Mouse (Mus musculus) granulocyte monocyte progenitor cell, adult 5-6 weeks (primary cell): Measurements from ENCODE around the gene Lnpk. TPM values are rescaled to one million over a fixed set of nuclear protein-coding genes. Genes with fewer than 3 reads are reported as not detected.

Experiments used
- ATAC-seq: replicated peaks from 2 replicates; pipeline ENCODE4 v1.8.0; 2016; ENCODE audit warnings: mild to moderate bottlenecking, moderate TSS enrichment, inconsistent platforms; ENCODE audit not compliant: poor library complexity, severe bottlenecking
- total RNA-seq, 2 experiments: library from RNA; stranded (forward) in 1 of 2; stranded (reverse) in 1 of 2; fragments of 200-712, 200-1000 nt in 1 of 2; fragments of >200 nt in 1 of 2; fragmentation: Nextera tagmentation in 1 of 2; gene quantifications; 2 replicates each; pipeline ENCODE4 v1.2.3; 2014 to 2017

Gene Lnpk
- total RNA-seq (2014; fragmentation: Nextera tagmentation) (21.6 and 38.0 TPM in 2 replicates), total RNA-seq (2017) (52.6 and 53.5 TPM in 2 replicates)

- ATAC-seq, result peak; percentile 95
Observed at GRCm38 (mm10) chr2:74578843-74579489, at the start of gene Lnpk. Gene Lnpk (minus strand): TSS chr2:74579435.

- ATAC-seq, result no peak
Observed at GRCm38 (mm10) chr2:74620368-74620767, 41.1 kb upstream of the Lnpk start.

- ATAC-seq, result no peak
Observed at GRCm38 (mm10) chr2:74619676-74620246, 40.5 kb upstream of the Lnpk start.

- no peak for ATAC-seq
Observed at GRCm38 (mm10) chr2:74617706-74618105, 38.5 kb upstream of the Lnpk start.

DNA sequence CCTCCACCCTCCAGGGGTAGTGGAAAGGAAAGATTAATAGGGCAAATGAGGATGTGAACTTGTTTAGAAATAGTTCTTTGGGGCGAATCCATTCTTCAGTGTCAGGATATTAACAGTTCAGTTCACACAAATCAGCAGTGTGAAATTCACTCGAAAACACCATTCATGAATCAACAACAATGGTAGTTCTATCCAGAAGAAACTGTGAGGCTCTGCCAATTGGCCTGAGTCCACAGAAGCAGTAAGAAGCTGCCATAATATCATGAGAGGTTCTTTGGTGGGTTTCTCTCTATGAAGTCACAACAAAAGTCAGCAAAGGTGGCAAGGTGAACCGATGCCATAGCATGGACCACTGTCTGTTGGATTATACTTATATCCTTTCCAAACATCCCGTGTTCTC is 32.2 kb upstream of the Lnpk start:
- ATAC-seq, result no peak

DNA sequence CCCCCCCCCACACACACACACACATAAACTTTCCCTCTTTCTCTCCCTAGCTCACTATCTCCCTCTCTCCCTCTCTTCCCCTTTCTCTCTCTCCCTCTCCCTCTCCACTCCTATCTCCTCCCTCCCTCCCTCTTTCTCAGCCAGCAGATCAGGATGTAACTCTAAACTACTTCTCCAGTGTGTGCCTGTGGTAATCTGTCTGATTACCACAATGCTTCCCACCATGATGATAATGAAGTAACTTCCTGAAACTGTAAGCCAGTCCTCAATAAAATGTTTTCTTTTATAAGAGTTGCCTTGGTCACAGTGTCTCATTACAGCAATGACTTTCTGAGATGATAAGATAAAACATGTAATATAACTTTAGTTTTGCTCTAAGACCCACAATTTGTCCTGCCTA is 30.1 kb upstream of the Lnpk start:
- ATAC-seq, result peak; percentile 95

DNA sequence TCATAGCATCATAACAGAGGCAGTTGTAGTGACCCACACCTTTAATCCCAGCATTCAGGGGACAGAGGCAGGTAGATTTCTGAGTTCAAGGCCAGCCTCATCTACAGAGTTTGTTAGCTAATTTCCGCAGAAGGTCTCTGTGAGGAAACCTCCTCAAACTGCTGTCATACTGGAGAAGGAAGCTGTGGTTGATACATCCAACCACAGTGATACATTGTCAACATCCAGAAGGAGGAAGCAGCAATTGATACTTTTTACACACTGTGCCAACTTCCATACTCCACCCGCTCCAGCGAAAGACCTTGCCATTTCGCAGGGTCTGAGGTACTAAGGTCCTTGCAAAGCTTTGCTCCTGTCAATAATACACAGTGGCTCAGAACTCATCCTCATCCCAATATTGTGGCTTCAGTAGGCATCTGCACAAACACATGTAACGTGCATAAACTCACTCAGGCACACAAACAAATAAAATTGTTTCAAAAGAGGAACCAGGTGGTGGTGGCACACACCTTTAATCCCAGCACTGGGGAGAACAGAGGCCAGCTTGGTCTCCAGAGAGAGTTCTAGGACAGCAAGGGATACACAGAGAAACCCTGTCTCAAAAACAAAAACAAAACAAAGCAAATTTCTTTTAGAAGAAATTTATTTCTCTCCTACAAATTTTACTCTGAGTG is 27.0 kb upstream of the Lnpk start:
- ATAC-seq, result peak; percentile 96

DNA sequence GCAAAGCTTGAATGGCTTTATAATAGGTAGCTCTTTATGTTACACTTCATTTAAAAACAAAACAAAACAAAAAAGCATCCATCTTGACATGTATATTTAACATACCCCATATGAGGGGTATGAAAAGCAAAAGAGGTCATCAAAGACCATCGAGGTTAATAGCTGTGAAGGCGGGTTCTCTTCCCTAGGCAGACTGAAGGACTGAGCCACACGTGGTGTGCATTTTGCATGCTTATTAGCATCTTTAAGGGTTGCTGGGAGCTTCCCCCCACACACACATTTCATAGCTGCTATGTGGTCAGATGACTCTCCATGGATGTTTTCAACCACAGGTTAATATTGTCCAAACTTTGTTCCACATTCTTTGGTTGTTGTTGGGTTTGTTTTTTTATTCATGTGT is 24.8 kb upstream of the Lnpk start:
- no peak for ATAC-seq

DNA sequence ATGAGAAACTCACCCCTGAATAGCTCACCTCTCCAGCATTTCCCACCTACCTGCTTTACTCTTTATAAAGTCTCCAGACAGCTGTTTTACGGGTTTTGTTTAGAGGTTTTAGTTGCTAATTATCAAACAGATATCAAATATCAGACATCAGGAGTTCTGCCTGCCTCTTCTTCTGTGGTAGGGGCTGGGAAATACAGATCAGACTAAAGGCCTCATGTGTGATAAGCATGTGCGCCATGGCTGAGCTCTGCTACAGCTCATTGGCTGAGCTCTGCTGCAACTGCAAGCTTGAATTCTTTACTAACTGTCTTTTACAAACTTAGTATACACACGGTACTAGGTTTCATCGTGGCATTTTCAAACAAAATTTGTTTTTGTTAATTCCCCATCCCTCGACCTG is 23.2 kb upstream of the Lnpk start:
- no peak for ATAC-seq

GRCm38 (mm10) chr2:74597169-74597568 is 17.9 kb upstream of the Lnpk start:
- peak; percentile 82 for ATAC-seq

- ATAC-seq, result no peak
Observed at GRCm38 (mm10) chr2:74596094-74596493, 16.9 kb upstream of the Lnpk start.

GRCm38 (mm10) chr2:74578146-74578842 is 941 bp downstream of the Lnpk start:
- ATAC-seq, result peak; percentile 63

- no peak for ATAC-seq
Observed at GRCm38 (mm10) chr2:74570390-74570789, 8.8 kb downstream of the Lnpk start.

- ATAC-seq, result no peak
Observed at GRCm38 (mm10) chr2:74559822-74560221, 19.4 kb downstream of the Lnpk start.

DNA sequence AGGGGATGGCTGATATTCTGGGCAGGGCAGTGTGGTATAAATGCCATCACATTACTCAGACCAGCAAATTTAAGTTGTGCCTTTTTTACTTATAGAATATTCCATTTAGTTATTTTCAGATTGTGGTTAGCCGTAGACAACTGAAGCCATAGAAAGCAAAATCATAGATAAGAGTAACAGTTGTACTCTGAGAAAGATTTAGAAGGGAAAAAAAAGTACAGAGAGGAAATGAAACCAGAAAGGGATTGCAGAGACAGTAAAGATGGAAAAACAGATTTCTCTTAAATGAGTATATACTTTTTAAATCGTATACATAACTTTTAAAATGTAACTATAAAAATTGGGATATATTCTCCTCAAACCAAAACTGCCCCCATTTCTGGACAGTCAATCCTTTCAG is 20.1 kb downstream of the Lnpk start:
- ATAC-seq, result no peak

DNA sequence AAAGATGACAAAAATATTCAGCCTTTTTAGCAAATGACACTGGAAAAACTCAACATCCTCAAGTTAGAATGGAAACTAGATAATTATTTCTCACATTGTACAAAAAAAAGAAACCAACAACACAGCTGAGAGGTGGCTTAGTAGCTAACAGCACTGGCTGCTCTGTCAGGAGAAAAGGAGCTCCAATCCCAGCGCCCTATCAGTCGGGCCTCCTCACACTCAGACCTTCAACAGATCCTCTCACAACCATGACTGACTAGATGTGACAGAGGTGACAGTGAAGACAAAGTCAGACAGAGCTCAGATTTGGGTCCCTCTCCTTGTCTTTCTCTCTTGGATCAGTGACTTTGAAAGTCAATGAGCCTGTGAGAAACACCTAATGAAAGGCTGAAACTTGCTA is 21.8 kb downstream of the Lnpk start:
- no peak for ATAC-seq

DNA sequence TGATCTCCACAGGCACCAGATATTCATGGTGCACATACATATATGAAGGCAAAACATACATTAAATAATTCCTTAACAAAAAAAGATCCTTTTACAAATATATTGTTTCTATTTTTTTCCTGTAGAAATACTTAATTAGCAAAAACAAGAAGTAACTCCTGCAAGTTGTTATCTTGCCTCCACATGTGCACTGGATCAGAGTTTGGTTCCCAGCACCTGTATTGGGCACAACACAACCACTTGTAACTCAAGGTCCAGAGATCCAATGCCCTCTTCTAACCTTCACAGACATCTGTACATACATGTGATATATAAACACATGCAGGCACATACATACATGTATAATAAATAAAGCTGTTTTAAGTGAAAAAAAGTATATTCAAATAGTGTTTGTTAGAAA is 27.3 kb downstream of the Lnpk start:
- ATAC-seq, result no peak

DNA sequence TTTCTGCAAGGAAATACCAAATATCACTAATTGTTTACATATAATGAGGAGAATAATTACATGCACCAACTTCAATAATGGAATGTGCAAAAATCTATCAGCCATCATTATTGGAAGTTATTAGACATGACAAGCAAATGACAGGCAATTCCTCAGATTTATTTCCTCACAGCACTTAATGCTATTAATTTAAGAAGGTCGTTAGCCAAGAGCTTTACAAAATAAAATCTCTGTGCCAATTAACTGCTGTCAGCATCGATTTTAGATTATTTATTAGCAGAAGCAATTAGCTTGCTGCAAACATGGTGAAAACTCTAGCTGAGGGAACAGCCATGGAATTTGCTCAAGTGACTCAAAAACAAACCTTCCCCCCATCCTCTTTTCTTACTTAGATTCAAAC is 30.9 kb downstream of the Lnpk start:
- ATAC-seq, result no peak

DNA sequence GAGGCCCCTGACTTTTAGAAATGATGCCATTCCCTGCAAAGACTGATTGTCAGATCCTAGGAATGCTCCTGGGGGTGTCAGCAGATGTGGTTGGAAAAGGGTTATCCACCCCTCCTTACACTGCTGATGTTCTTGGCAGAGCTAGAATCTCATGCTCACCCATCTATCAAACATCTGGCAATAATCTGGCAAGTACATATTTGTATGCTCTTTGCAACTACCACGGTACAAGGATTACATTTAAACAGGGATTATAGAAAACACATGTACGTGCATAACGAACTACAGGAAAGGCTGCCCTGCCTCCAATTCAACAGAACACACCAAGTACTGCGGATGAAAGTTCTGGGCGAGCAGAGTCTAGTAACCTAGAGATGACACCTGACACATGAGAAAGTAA is 70.9 kb downstream of the Lnpk start:
- no peak for ATAC-seq

- no peak for ATAC-seq
Observed at GRCm38 (mm10) chr2:74506439-74506838, 72.8 kb downstream of the Lnpk start.

DNA sequence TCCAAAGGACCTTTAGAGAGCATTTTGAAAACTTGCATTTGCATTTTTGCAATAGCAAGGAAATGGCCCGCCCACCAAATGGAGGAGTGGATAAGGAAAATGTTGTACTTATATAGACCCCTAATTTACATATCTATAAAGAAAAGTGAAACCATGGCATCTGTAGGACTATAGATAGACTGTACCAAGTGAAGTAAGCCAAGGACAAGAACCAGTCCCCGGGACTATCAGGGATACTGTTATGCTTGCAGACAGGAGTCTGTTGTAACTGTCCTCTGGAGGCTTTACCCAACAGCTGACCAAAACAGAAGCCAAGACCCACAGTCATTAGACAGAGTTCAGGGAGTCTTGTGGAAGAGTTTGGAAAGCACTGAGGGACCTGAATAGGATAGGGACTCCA is 78.9 kb downstream of the Lnpk start:
- ATAC-seq, result no peak
